In genomic region chr3:138197093-138197492, GRCm38 (mm10) we compare ENCODE assay signal across 37 mouse cellular contexts. TPM values are rescaled to one million over a fixed set of nuclear protein-coding genes. Genes with fewer than 3 reads are reported as not detected.
A peak's percentile ranks its signal among the peaks of the same experiment; 100 is the strongest.
DNase-seq lines count a peak whose midpoint lies in the region; ATAC-seq lines count a peak whose summit lies in the region.
"Had no signal": no experiment of that assay in that cellular context is flagged by ENCODE, and none has a peak within 500 bp of the region (broad histone marks: within the 10 kb centered on the region; RNA-seq: fewer than 3 reads in every experiment).

No protein-coding gene starts in this region.

- H3K9ac ChIP-seq in embryonic facial prominence, embryonic 11.5 days (replicated peaks; ENCODE audit: low read length), result no peak overlapping the region
- no peak overlapping the region for H3K9ac ChIP-seq in midbrain, embryonic 11.5 days (ENCODE audit: low read length)
- no peak overlapping the region for H3K9ac ChIP-seq in midbrain, embryonic 16.5 days (ENCODE audit: low read depth, low read length)
- H3K9ac ChIP-seq: embryonic facial prominence, embryonic 15.5 days; heart, embryonic 12.5 days; limb, embryonic 12.5 days; liver, embryonic 15.5 days; lung, embryonic 14.5 days; midbrain, embryonic 15.5 days; neural tube, embryonic 12.5 days had no signal

- no peaks in the 10 kb centered on the region for H3K27me3 ChIP-seq in embryonic facial prominence, embryonic 11.5 days (ENCODE audit: control insufficient read depth, insufficient read depth, low read length)
- H3K27me3 ChIP-seq in embryonic facial prominence, embryonic 10.5 days (replicated peaks; ENCODE audit: low read depth, poor library complexity, severe bottlenecking), result 0 out of 2 replicates have a peak, but pooled peaks cover 4% of the 10 kb centered on the region
- H3K27me3 ChIP-seq in midbrain, embryonic 11.5 days (ENCODE audit: control insufficient read depth, insufficient read depth, low read length), result no peaks in the 10 kb centered on the region
- H3K27me3 ChIP-seq in midbrain, embryonic 16.5 days (ENCODE audit: control insufficient read depth, insufficient read depth, low read depth, low read length), result no peaks in the 10 kb centered on the region
- H3K27me3 ChIP-seq: embryonic facial prominence, embryonic 15.5 days; heart, embryonic 12.5 days; liver, embryonic 15.5 days; midbrain, embryonic 15.5 days; neural tube, embryonic 12.5 days had no signal

- H3K9me3 ChIP-seq in embryonic facial prominence, embryonic 11.5 days (replicated peaks; ENCODE audit: control insufficient read depth, low read length), result no peaks in the 10 kb centered on the region
- no peaks in the 10 kb centered on the region for H3K9me3 ChIP-seq in embryonic facial prominence, embryonic 10.5 days
- H3K9me3 ChIP-seq in midbrain, embryonic 11.5 days (ENCODE audit: control insufficient read depth, low read length), result no peaks in the 10 kb centered on the region
- H3K9me3 ChIP-seq in midbrain, embryonic 16.5 days (replicated peaks; ENCODE audit: control insufficient read depth, low read length, poor library complexity, severe bottlenecking), result no peaks in the 10 kb centered on the region
- H3K9me3 ChIP-seq: embryonic facial prominence, embryonic 15.5 days; G1E; heart, embryonic 12.5 days; limb, embryonic 12.5 days; liver, embryonic 15.5 days; midbrain, embryonic 15.5 days; neural tube, embryonic 12.5 days had no signal

- 68% methylated on average over 14 of the region's 14 CpGs for WGBS in embryonic facial prominence, embryonic 11.5 days
- 75% methylated on average over 14 of the region's 14 CpGs for WGBS in embryonic facial prominence, embryonic 10.5 days
- WGBS in midbrain, embryonic 11.5 days, result 82% methylated on average over 14 of the region's 14 CpGs
- 84% methylated on average over 14 of the region's 14 CpGs for WGBS in midbrain, embryonic 16.5 days

- no peak overlapping the region for H3K4me2 ChIP-seq in embryonic facial prominence, embryonic 11.5 days (ENCODE audit: low read depth, low read length)
- no peak overlapping the region for H3K4me2 ChIP-seq in midbrain, embryonic 11.5 days
- H3K4me2 ChIP-seq in midbrain, embryonic 16.5 days (ENCODE audit: low read length), result no peak overlapping the region
- H3K4me2 ChIP-seq: heart, embryonic 12.5 days; liver, embryonic 15.5 days; lung, embryonic 14.5 days; midbrain, embryonic 15.5 days had no signal

- ATAC-seq in embryonic facial prominence, embryonic 11.5 days (replicated peaks; ENCODE audit: insufficient number of reproducible peaks, low FRiP score, low TSS enrichment, low read depth), result no peak; the same call in 1 of the 2 replicates
- ATAC-seq in midbrain, embryonic 11.5 days (ENCODE audit: low FRiP score), result peak; percentile 12; the same call in 1 of the 2 replicates
- ATAC-seq in midbrain, embryonic 16.5 days, result no peak
- ATAC-seq: intestine, postnatal 0 days had no signal

- no peaks in the 10 kb centered on the region for H3K36me3 ChIP-seq in embryonic facial prominence, embryonic 11.5 days (replicated peaks; ENCODE audit: control insufficient read depth, insufficient read depth, low read depth, low read length)
- H3K36me3 ChIP-seq in embryonic facial prominence, embryonic 10.5 days (replicated peaks), result no peaks in the 10 kb centered on the region
- no peaks in the 10 kb centered on the region for H3K36me3 ChIP-seq in midbrain, embryonic 11.5 days (ENCODE audit: control insufficient read depth, insufficient read depth, low read length)
- no peaks in the 10 kb centered on the region for H3K36me3 ChIP-seq in midbrain, embryonic 16.5 days (ENCODE audit: control insufficient read depth, insufficient read depth, low read length)
- H3K36me3 ChIP-seq: embryonic facial prominence, embryonic 15.5 days; G1E; heart, embryonic 12.5 days; limb, embryonic 12.5 days; liver, embryonic 15.5 days; midbrain, embryonic 15.5 days; neural tube, embryonic 12.5 days had no signal

- intact Hi-C loops in heart, postnatal 36 days (cut with DNase I), result no loop called here

- H3K4me1 ChIP-seq in embryonic facial prominence, embryonic 11.5 days (ENCODE audit: control insufficient read depth, insufficient read depth, low read length), result 0 out of 2 replicates have a peak, but pooled peaks cover 3% of the 10 kb centered on the region
- no peaks in the 10 kb centered on the region for H3K4me1 ChIP-seq in embryonic facial prominence, embryonic 10.5 days
- no peaks in the 10 kb centered on the region; the same call in 1 of the 2 replicates for H3K4me1 ChIP-seq in midbrain, embryonic 11.5 days (ENCODE audit: control insufficient read depth, insufficient read depth, low read length)
- H3K4me1 ChIP-seq in midbrain, embryonic 16.5 days (ENCODE audit: control insufficient read depth, insufficient read depth, low read length), result peaks cover 4% of the 10 kb centered on the region; the same call in 1 of the 2 replicates
- H3K4me1 ChIP-seq: heart, embryonic 12.5 days; limb, embryonic 12.5 days; liver, embryonic 15.5 days; midbrain, embryonic 15.5 days; neural tube, embryonic 12.5 days had no signal

- no peak overlapping the region for H3K4me3 ChIP-seq in embryonic facial prominence, embryonic 11.5 days (ENCODE audit: low read depth, low read length)
- H3K4me3 ChIP-seq in embryonic facial prominence, embryonic 10.5 days, result no peak overlapping the region
- H3K4me3 ChIP-seq in midbrain, embryonic 11.5 days (ENCODE audit: low read depth, low read length), result no peak overlapping the region
- H3K4me3 ChIP-seq in midbrain, embryonic 16.5 days (ENCODE audit: low read depth, low read length), result no peak overlapping the region
- H3K4me3 ChIP-seq: embryonic facial prominence, embryonic 15.5 days; heart, adult 2 months; heart, embryonic 12.5 days; layer of hippocampus, adult 2 months; left cerebral cortex, adult 2 months; limb, embryonic 12.5 days; liver, embryonic 15.5 days; midbrain, embryonic 15.5 days; neural tube, embryonic 12.5 days had no signal

- DNase-seq in embryonic facial prominence, embryonic 11.5 days (ENCODE audit: low spot score), result peak; percentile 1
- no peak for DNase-seq in embryonic facial prominence, embryonic 10.5 days (ENCODE audit: low spot score)
- peak; percentile 65 for DNase-seq in heart, adult 11 months
- no peak for DNase-seq in heart, postnatal 36 days
- DNase-seq in midbrain, embryonic 11.5 days (ENCODE audit: low spot score, missing footprints), result peak; percentile 72
- no peak for DNase-seq in adrenal gland, adult (ENCODE audit: inconsistent age in 2 of 2, low spot score in 1 of 2)
- DNase-seq: adrenal gland, postnatal 14 days; cerebellum, adult 11 months; cerebellum, adult 9-10 months; cerebellum, postnatal 36 days; heart, adult 2 months; kidney, postnatal 25 days; lung, embryonic 14.5 days; lung, postnatal 14 days; thymus, postnatal 14 days had no signal

- no peak overlapping the region for H3K27ac ChIP-seq in embryonic facial prominence, embryonic 11.5 days (replicated peaks; ENCODE audit: low read depth, low read length)
- H3K27ac ChIP-seq in embryonic facial prominence, embryonic 10.5 days (replicated peaks), result no peak overlapping the region
- no peak overlapping the region for H3K27ac ChIP-seq in midbrain, embryonic 11.5 days (ENCODE audit: low read depth, low read length)
- H3K27ac ChIP-seq in midbrain, embryonic 16.5 days (ENCODE audit: low read length), result no peak overlapping the region
- H3K27ac ChIP-seq: embryonic facial prominence, embryonic 15.5 days; heart, adult 2 months; hindbrain, embryonic 14.5 days; layer of hippocampus, adult 2 months; left cerebral cortex, adult 2 months; limb, embryonic 12.5 days; liver, embryonic 15.5 days; midbrain, embryonic 15.5 days; neural tube, embryonic 12.5 days had no signal

RNA-seq across cellular contexts. Expression of gene 4930579F01Rik, which starts 3.5 kb away (rescaled TPM):
- not detected in 2 replicates for polyA plus RNA-seq in embryonic facial prominence, embryonic 11.5 days (2014; fragmentation: Nextera tagmentation; extraction: Ambion mirVana)
- polyA plus RNA-seq in embryonic facial prominence, embryonic 10.5 days (2016; fragmentation: Nextera tagmentation; extraction: Ambion mirVana), result not detected in 2 replicates
- not detected for total RNA-seq in heart, postnatal 36 days (2021)
- polyA plus RNA-seq in midbrain, embryonic 11.5 days (2014; fragmentation: Nextera tagmentation; extraction: Ambion mirVana), result not detected in 2 replicates
- polyA plus RNA-seq in midbrain, embryonic 16.5 days (2015; fragmentation: Nextera tagmentation; extraction: Ambion mirVana), result not detected in 2 replicates
- total RNA-seq: adrenal gland, postnatal 14 days; G1E; gastrocnemius, adult 8-10 months; heart, adult 2 months; hematopoietic stem cell, adult 5-6 weeks; layer of hippocampus, adult 2 months; layer of hippocampus, postnatal 14 days; left cerebral cortex, adult 2 months; left cerebral cortex, postnatal 25 days; liver, adult 2 months had no signal
- polyA plus RNA-seq: C2C12; forebrain, embryonic 14.5 days; frontal cortex, adult 2 months; G1E; heart, embryonic 12.5 days; heart, postnatal 0 days; hindbrain, embryonic 14.5 days; limb, embryonic 12.5 days; liver, adult 2 months; liver, embryonic 15.5 days; midbrain, embryonic 15.5 days; neural tube, embryonic 12.5 days; small intestine, adult 2 months had no signal

RNA-seq across cellular contexts. Expression of gene Adh7, which starts 20.5 kb away (rescaled TPM):
- polyA plus RNA-seq in embryonic facial prominence, embryonic 11.5 days (2014; fragmentation: Nextera tagmentation; extraction: Ambion mirVana), result not detected in 2 replicates
- not detected in 2 replicates for polyA plus RNA-seq in embryonic facial prominence, embryonic 10.5 days (2016; fragmentation: Nextera tagmentation; extraction: Ambion mirVana)
- under 1 TPM; 0.11 to 0.17 TPM for total RNA-seq in heart, postnatal 36 days (2021)
- 0.11 and 0.16 TPM in 2 replicates for polyA plus RNA-seq in midbrain, embryonic 11.5 days (2014; fragmentation: Nextera tagmentation; extraction: Ambion mirVana)
- 1.3 and 1.6 TPM in 2 replicates for polyA plus RNA-seq in midbrain, embryonic 16.5 days (2015; fragmentation: Nextera tagmentation; extraction: Ambion mirVana)
- total RNA-seq: hematopoietic stem cell, adult 5-6 weeks; left cerebral cortex, postnatal 25 days had no signal
- polyA plus RNA-seq: G1E; heart, embryonic 12.5 days; heart, postnatal 0 days; neural tube, embryonic 12.5 days had no signal

RNA-seq across cellular contexts. Expression of gene Mttp, which starts 52.3 kb away (rescaled TPM):
- 8.3 and 9.2 TPM in 2 replicates for polyA plus RNA-seq in embryonic facial prominence, embryonic 11.5 days (2014; fragmentation: Nextera tagmentation; extraction: Ambion mirVana)
- 9.8 and 10.0 TPM in 2 replicates for polyA plus RNA-seq in embryonic facial prominence, embryonic 10.5 days (2016; fragmentation: Nextera tagmentation; extraction: Ambion mirVana)
- total RNA-seq in heart, postnatal 36 days (2021), result 1 to 10 TPM; 5.4 to 6.2 TPM
- polyA plus RNA-seq in midbrain, embryonic 11.5 days (2014; fragmentation: Nextera tagmentation; extraction: Ambion mirVana), result 10.0 and 10.7 TPM in 2 replicates
- polyA plus RNA-seq in midbrain, embryonic 16.5 days (2015; fragmentation: Nextera tagmentation; extraction: Ambion mirVana), result 10.2 and 10.3 TPM in 2 replicates

RNA-seq across cellular contexts. Expression of gene Trmt10a, which starts 53.8 kb away (rescaled TPM):
- 16.5 and 17.2 TPM in 2 replicates for polyA plus RNA-seq in embryonic facial prominence, embryonic 11.5 days (2014; fragmentation: Nextera tagmentation; extraction: Ambion mirVana)
- 18.1 and 20.0 TPM in 2 replicates for polyA plus RNA-seq in embryonic facial prominence, embryonic 10.5 days (2016; fragmentation: Nextera tagmentation; extraction: Ambion mirVana)
- total RNA-seq in heart, postnatal 36 days (2021), result 1 to 10 TPM; 2.3 to 3.2 TPM
- 14.9 and 19.5 TPM in 2 replicates for polyA plus RNA-seq in midbrain, embryonic 11.5 days (2014; fragmentation: Nextera tagmentation; extraction: Ambion mirVana)
- polyA plus RNA-seq in midbrain, embryonic 16.5 days (2015; fragmentation: Nextera tagmentation; extraction: Ambion mirVana), result 6.9 and 7.9 TPM in 2 replicates

Comparison
In these comparisons a context has a peak if more than half of its experiments do, and no peak if none do; other contexts are left out.
1. DNase-seq: peak in embryonic facial prominence, embryonic 11.5 days (single experiment), heart, adult 11 months (single experiment) and midbrain, embryonic 11.5 days (single experiment); none in embryonic facial prominence, embryonic 10.5 days (single experiment), heart, postnatal 36 days (0 of 2) and adrenal gland, adult (0 of 2).